Mouse (Mus musculus): ENCODE results near the gene Sympk.

DNA sequence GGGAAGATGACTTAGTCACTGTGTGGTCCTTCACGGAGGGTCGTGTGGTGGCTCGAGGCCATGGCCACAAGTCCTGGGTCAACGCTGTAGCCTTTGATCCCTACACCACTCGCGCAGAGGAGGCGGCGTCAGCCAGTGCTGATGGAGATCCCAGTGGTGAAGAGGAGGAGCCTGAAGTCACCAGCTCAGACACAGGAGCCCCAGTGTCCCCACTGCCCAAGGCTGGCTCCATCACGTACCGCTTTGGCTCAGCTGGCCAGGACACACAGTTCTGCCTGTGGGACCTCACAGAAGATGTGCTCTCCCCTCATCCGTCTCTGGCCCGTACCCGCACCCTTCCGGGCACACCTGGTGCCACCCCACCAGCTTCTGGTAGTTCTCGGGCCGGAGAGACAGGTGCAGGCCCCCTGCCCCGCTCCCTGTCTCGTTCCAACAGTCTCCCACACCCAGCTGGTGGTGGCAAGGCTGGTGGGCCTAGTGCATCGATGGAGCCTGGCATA lies 56.3 kb downstream of the Sympk start:
- no peak for TF ChIP-seq GATA1 (IDR thresholded peaks at IDR 0.05; ENCODE audit: low read length)
- TF ChIP-seq TAL1 (IDR thresholded peaks at IDR 0.05; ENCODE audit: low read length): no peak

Measured in erythroblast, embryonic 14.5 days (primary cell).